Mouse (Mus musculus) kidney, adult 11 months (tissue): Measurements from ENCODE around the gene Pnpo.

ENCODE experiments used
- DNase-seq: peaks from one replicate; pipeline ENCODE4 v3.0.0; 2022

The Pnpo gene

DNA sequence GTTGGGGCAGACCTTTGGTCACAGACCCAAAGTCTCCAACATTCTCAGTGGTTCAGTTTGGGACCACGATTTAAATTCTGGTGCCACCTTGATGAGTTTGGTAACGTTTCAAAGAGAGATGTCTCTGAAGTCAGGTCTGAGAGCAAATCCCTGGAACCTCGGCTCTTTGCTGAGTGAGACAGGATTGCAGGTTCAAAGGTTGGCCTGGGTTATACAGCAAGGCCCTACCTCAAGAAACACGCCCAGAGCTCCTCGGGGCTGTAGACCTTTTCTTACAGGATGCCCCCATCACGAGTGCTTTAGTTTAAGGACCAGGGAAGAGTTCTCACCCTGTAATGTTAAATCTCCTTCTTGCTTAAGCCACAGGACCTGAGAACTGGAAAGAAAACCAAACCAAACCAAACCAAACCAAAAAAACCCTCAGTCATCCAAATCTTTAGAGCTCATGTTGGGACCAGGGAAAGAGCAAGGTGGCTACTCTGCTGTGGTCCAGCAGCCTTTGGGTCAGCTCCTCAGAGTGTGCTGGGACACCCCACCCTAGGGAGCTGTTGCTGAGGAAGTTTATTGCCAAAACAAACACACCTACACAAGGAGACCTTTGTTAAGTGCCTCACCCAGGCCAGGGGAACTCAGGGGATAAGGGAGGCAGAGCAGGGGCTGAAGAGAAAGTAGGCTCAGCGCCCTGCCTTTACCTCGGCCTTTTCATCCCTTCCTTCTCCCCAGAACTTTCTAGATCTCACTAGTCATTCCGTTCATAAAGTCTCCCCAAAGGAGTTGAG lies 7.7 kb downstream of the Pnpo start:
- DNase-seq = no peak

- peak; percentile 97 for DNase-seq
Observed at GRCm38 (mm10) chr11:96934921-96935356, 8.8 kb downstream of the Pnpo start.

DNA sequence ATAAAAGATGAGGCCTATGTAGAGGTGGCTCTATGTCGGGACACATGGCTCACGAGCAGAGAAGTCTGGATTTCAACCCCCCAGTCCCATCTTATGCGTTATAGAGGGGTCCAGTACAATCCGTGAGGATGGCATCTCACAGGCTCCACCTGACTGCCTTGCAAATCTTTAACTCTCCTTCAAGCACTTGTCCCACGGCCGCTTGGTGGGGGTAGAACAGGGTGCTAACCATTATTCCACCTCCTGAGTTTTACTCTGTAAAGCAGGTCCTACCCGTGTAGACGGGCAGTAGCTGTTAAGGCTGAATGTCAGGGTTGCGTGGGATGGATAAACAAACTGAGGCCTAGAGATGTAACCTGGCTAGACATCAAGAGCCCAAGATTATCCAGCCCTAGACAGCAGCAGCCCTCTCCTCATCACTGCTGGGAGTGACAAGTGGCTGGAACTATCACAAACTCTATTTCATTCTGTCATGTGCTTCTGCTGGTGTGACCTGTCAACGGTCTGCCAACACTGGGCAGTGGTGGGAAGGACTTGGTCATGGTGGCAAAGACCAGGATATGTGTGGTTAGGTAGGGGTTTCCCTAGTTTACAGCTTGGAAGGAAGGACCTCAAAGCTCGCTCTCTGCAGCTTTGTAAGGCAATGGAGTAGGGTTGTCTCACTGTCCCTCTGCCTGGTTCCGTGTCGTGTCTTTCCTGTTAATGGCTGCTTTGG lies 10.1 kb downstream of the Pnpo start:
- peak; percentile 59 for DNase-seq

DNA sequence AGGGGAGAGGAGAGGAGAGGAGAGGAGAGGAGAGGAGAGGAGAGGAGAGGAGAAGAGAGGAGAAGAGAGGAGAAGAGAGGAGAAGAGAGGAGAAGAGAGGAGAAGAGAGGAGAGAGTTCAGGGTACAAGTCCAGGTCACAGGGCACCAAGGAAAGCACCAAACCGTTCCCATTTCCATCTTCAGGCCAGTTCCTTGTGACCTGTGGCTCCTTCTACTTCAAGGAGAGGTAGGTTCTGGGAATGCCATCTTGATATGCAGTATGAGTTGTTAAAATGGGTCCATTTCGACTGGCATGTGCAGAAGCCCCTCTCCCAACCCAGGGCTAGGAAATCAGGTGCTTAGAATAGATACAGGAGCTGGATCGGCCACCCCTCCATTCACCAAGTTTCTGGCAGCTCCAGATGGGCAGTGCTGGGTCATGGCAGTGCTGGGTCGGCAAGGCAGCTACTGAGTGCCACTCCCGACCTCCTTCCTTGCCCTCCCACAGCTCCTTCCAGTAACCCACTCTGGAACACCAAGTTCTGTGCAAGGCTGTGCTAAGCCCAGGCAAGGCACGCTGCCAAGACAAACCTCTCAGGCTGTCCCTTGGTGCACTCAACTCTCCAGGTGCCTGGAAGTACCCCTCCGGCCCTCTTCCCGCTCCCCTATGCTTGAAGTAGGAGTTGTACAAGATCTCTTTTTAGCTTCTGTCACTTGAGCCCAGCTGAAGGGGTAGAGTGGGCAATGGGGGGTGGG lies 12.3 kb downstream of the Pnpo start:
- peak; percentile 80 for DNase-seq

GRCm38 (mm10) chr11:96929766-96930331 lies 13.9 kb downstream of the Pnpo start:
- DNase-seq = peak; percentile 87

DNA sequence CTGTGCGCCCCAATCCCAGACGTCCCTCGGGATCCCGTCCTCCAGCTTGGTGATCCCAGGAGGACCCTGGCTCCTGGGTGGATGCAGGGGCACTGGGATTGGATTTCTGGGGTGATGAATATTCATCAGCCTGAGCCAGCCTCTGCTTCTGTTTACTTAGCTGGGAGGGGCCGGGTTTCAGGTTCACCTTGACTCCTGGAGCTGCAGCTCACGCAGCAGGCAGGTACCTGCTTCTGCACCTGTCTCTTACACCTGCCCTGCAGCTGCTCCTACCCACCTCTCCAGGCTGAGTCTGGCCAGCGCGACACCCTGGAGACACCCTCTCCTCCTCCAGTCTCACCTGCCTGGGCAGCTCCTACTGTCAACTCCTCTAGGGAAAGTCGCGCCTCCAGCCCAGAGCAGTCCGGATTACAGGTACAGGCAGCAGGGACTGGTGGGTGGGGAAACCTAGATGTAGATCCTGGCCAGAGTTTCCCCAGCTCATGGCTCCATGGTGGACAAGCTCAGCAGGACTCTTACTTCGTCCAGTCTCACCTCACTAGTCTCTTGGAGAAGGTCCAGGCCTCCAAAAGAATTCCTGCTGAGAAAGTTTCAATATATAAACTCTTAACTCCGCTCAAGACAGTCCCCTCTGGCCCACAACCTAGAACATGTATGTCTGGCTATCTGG lies 14.6 kb downstream of the Pnpo start:
- peak; percentile 92 for DNase-seq

GRCm38 (mm10) chr11:96928691-96929090 lies 15.1 kb downstream of the Pnpo start:
- peak; percentile 83 for DNase-seq

GRCm38 (mm10) chr11:96928088-96928487 lies 15.7 kb downstream of the Pnpo start, which contains the start of gene Prr15l:
TSS of gene Prr15l (plus strand) at chr11:96928104.
- no peak for DNase-seq

- DNase-seq = no peak
Observed at GRCm38 (mm10) chr11:96926587-96926986, 17.2 kb downstream of the Pnpo start.

DNA sequence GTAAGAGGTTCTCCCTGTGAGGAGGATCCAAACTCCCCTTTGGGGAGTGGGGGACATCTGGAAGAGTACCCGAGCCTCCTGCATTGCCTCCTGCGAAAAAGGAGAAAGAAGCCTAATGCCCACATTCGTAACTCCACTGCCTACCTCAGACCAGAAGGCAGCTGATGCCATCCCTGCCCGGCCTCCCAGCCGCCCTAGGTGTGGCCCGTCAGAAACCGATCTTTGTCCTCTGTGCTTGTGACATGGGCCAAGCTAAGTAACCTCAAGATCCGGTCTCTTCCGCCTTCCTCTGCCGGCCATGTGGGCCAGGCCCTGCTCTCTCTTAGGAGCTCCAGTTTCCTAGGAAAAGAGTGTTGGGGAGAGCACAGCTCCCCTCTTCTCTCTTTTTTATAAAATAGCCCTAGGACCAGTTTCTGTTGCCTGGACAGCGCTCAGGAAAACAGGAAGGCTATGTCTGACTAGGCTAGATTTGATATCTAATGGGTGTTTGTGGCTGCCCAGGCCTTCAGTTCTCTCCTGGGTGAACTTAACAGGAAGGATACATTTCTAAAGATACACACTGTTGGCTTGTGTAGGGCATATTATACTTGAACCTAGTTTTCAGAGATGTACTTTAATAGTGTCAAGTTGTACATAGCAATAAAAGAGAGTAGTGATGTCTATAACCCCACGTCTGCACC lies 18.2 kb downstream of the Pnpo start:
- DNase-seq = no peak

- no peak for DNase-seq
Observed at GRCm38 (mm10) chr11:96924861-96925260, 18.9 kb downstream of the Pnpo start.

DNA sequence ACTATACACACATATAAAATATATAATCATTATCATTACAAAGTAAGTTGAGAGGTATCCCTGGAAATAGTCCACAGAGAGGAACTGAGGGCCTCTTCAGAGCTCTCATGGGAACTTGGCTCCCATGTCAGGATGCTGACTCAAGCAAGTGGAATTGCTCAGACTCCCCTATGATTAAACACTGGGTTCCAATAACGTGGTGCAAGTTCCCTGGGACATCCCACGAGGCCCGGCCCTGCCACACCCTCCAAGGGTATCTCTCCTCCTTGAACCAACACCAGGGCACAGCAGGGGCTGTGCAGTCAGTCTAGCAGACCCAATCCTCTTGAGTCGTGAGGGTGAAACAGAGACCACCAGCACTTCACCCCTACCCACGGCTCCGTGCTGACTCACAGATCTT lies 24.8 kb downstream of the Pnpo start:
- no peak for DNase-seq

DNA sequence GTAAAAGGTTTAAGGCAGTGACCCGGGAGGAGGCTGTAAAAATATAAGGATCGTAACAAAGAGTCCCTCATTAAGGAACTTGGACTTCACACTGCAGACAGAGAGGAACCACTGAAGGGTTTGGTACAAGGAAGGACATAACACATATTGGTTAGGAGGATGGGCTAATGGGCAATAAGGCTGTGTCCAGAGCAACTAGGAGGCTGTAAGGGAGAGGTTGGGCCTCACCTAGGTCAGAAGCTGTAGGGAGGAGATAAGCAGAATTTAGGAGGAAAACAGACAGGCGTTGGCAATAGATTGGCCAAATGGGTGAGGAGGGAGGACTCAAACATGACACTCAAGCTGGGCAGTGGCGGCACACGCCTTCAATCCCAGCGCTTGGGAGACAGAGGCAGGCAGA lies 26.4 kb downstream of the Pnpo start:
- DNase-seq = no peak

GRCm38 (mm10) chr11:96916885-96917396 lies 26.8 kb downstream of the Pnpo start:
- peak; percentile 51 for DNase-seq

DNA sequence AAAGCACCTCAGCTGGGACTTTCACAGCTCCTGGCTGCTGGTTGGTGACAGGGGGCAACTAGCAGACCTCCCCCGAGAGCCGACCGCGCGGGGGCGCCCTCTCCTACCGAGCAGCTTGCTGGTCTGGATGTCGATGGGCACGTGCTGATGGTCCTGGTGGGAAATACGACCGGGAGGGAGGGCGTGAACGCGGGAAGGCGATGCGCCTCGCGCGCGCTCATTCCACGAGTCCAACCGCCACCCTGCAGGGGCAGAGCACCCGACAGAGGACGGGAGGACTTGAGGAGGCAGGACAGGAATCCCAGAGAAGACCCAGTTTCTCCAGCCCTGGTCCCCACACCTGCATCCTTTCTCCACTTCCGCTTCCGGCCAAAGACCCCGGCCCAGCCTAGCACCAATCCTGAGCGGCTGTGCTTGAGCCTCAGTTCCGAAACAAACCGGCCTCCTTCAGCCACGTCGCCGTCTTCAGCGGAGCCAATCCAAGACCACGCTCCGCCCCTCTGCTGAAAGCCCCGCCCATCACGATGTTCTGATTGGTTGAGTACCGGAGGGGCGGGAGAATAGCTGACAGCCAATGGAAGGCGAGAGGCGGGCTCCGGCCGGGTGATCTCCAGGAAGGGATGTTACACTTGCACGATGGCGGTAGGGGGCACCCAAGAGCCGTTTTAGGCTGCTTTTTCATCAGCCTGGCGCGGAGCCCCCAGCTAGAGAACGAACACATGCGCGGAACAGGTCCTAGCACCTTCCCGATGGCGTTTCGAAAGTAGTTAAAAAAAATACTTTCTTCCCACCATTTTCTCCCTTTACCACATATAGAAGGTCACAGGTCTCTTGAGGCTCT lies 27.5 kb downstream of the Pnpo start, which contains the start of gene Cdk5rap3:
Cdk5rap3 (minus strand) TSS at position 453 of the 841 bp plus-strand sequence.
- DNase-seq = peak; percentile 99

DNA sequence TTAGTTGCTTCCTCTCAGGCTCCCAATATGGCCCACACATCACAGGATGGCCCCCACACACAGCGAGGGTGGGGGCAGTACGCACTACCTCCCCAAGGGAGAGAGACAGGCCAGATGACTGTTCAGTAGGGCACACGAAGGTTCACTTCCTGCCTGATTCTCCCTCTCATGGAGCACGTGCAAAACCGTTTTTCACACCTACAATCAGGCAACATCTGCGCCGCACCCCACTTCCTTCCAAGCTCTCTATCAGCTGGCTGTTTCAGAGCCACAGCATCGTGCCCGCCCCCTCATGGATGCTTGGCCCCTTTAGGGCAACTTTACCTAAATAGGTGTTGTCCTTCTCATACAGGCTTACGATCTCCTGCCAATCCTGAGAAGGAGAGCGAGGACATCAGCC lies 31.1 kb downstream of the Pnpo start:
- DNase-seq = no peak

- DNase-seq = peak; percentile 74
Observed at GRCm38 (mm10) chr11:96910003-96910402, 33.8 kb downstream of the Pnpo start.

GRCm38 (mm10) chr11:96908594-96908993 lies 35.2 kb downstream of the Pnpo start:
- no peak for DNase-seq

DNA sequence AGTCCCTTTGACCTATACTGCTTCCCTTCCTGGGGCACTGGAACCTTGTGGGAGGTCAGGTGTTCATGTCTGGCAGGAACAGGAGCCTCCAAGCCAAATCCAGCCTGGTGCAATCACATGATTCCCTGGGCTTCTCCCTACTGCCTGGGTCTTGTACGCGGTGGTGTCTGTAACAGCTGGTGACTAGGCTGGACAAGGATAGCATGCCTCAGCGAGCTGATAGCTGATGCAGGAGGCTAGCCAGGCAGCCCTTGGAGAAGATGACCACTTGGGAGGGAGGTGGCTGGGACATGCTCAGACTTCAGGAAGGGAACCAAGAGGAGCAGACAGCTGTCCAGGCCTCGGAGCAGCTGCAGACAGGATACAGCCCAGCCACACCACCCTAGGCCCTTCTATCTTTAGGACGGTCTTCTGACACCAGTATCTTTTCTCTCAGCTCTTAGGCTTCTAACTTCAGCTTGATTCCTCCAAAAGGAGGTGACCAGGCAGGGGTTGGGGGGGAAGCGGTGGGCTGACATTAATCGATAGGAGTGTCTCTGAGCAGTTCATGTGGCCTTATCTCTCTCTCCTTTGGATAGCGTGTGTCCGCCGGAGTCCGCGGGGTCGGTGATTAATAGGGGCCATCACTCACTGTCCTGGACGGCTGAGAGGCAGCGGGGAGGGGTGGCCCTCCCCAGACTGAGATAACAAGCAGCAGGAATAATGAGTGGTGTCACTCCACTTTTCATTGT lies 37.2 kb downstream of the Pnpo start:
- peak; percentile 68 for DNase-seq
